Mouse (Mus musculus): ENCODE data around the gene Spint2.

The Spint2 gene

DNA sequence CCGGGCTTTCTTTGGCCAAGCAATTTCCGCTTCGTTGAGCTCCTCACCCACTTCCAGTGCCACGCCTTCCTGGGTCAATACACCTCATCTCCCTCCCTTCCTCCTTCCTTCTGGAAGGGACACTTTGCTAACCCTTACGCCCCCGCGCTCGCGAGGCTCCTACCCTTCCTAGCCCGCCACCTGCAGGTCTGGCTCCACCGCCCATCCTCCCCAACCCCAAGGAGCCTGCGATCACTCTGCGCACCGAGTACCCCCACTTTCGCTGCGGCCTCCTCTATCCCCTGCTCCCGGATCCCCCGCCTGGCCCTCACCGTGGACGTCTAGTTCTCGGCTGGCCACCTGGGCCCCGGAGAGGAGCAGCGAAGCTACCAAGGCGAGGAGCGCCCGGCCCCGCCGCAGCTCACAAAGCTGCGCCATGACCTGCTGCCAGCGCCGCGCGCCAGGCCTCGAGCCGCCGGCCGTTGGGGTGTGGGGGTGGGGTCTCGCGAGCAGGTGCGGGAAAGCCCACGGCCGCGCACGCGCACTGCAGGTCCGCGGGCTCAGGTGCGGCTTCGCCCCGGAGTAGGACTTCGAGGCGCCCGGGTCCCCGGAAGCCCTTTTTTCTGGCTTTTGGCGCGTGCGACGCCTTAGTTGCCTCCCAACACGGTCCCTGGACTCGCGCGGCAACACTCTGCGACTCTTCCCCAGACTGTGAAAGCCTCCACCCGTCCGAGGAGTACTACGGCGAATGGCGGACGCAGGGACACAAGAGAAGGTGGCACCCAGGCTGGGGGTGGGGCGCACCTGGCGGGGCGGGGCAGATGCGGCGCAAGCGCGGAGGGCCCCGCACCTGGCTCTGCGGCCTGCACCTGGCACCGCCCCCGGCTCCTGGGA lies at the start of gene Spint2:
TSS of gene Spint2 (minus strand) at position 712 of the 873 bp plus-strand sequence.
- no peak for DNase-seq (ENCODE audit: low spot score in 2 of 2)

GRCm38 (mm10) chr7:29328984-29329383 lies 47.3 kb upstream of the Spint2 start:
- DNase-seq (ENCODE audit: low spot score in 2 of 2) = no peak

GRCm38 (mm10) chr7:29327087-29327486 lies 45.4 kb upstream of the Spint2 start:
- no peak for DNase-seq (ENCODE audit: low spot score in 2 of 2)

DNA sequence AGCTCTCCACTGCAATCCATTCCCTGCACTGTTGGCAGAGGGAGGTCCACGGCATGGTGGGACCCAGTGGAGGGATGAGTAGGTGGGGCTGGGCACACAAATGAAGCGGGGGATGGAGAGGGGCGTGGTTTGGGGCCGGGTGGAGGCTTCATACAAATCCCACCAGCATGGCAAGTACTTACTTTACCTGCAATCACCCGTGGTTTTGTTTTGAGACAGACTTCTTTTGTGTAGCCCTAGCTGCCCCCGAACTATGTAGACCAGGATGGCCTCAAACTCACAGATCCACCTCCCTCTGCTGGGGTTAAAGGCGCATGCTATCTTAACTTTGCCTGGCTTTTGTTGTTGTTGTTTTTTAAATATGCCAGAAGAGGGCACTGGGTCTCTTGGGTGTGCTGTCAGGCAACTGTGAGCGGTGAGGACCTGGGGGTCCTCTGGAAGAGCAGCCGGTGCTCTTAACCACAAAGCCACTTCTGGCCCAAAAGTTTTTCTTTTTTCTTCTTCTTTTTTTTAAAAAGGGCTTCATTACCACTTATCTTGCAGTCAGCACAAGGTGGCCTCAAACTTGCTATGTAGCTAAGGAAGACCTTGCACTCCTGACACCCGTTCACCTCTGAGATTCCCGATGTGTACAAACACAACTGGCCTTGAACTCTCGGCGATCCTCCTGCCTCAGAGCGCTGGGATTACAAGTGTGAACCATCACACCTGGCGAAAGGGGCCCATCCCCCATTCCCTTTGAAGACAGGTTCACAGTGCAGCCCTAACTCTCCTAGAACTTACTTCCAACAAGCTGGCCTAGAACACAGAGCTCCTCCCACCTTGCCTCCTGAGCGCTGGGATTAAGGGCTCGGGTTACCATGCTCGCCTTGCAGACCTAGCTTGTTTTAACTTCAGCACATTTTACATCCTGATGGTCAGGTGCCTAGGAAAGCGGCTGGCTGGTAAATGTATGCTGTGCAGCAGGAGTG lies 37.9 kb upstream of the Spint2 start:
- DNase-seq (ENCODE audit: low spot score in 2 of 2) = no peak

DNA sequence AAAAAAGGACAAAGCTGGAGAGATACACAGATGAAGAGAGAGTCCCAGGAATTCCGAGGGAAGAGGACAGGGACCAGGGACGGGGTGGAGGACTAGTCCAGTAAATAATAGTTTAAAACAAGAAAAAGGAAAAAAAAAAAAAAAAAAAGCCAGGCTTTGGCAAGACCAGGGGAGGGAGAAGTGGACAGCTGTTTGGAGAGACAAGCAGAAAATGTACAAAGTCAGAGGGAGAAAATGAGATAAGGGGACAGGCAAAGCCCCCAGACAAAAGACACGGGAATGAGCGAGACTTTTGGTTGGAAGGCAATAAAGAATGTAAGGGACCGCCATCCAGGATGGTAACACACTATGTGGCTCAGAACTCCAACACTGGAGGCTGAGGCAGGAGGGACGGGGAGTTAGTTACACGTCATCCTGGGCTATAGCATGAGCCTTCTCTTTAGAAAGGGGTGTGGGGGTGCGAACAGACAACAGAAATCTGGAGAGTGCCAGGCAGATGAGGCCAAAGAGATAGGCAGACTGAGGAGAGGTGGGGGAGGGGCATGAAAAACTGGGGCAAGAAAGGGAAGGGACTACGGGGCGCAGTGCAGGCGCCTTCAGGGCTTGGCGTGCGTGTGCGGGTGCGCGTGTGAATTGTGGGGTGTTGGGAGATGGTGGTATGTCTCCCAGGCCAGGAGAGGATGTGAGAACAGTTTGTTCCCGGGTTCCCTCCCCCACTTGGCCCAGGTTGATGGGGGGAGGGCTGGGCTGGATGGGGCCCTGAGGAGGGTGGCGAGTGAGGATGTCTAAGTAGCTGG lies 36.6 kb upstream of the Spint2 start:
- DNase-seq (ENCODE audit: low spot score in 2 of 2) = peak; percentile 59 to 66

- no peak for DNase-seq (ENCODE audit: low spot score in 2 of 2)
Observed at GRCm38 (mm10) chr7:29317558-29317957, 35.8 kb upstream of the Spint2 start.

DNA sequence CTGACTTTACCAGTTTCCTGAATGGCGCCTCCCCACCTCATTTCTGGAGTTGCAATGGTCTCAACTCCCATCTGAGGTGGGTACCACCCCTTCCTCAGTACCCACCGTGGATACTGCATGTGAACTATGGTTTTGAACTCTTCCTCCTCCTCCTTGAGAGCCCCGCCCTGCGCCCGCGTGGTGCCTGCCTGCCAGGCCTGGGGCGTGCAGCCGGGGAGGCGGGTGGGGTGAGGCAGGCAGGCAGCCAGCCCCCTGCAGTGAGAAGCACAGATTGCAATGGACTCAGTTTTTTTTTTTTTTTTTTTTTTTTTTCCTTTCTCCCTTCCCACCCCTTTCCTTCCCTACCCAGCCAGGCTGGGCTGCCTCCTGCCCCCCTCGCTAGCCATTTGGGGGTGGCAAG lies 35.3 kb upstream of the Spint2 start:
- DNase-seq (ENCODE audit: low spot score in 2 of 2) = peak; percentile 65

- peak; percentile 56 to 63 for DNase-seq (ENCODE audit: low spot score in 2 of 2)
Observed at GRCm38 (mm10) chr7:29316137-29316734, 34.5 kb upstream of the Spint2 start.

DNA sequence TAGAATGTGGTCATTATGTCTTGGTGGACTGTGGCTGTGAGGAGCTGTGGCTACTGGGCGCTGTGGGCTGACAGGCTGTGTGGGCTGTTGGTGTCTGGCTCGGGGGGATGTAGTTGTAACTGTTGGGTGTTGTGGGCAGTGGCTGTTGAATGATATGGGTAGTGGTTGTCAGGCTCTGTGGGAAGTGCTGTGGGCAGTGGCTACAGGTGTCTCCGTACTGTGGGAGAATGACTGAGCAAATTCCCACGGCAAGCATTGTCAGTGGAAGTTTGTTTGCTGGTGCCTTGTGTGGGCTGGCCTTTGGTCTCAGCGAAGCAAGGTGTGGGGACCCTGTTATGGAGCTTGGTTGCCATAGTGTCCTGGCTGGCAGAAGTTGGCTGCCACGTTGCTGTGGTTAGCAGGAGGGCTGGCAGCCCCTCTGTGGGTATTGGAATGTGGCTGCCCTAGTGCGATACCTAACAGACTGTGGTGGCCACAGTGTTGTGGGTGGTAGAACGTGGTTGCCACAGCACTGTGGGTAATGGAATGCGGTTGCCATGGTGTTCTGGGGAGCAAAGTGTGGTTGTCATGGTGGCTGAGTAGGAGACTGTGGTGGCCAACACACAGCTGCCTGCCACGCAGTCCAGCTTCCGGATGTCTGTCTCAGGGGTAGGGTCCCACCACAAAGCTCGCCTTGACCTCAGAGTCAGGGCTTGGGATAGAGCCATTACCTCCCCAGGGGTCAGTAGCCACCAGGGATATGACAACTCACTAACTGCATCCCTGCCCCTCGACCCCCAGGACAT lies 33.3 kb upstream of the Spint2 start:
- DNase-seq (ENCODE audit: low spot score in 2 of 2) = peak; percentile 79 to 82

DNA sequence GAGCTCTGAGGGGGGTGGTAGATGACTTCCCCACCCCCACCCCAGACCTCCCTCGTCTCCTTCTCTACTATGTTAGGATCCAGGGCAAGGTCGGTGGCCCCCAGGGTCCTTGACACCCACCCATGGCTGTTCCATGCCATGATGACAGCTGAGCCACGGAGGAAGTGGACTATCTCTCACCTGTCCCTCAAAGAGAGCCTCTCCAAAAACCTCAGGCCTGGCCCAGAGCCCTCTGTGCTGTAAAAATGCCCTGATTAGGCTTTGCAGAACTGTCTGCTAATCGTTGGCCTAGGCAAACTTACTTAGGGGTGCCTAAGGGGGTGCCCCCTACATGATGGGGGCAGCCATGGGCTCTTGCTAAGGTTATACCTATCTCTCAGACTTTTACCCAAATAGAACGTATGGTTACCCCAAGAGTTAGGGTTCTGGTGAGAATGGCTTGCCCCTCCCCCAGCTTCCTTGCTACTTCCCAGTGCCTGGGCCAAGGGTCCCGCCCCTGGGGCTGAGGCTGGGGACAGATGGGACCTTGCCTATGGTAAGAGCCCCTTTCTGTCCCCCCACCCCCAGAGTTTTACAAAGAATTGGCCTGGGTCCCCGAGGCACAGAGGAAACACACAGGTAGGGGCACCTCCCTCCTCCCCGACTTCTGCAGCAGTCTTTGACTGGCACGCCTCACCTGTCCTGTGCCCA lies 32.0 kb upstream of the Spint2 start:
- no peak for DNase-seq (ENCODE audit: low spot score in 2 of 2)

- peak; percentile 62 to 74 for DNase-seq (ENCODE audit: low spot score in 2 of 2)
Observed at GRCm38 (mm10) chr7:29313051-29313450, 31.3 kb upstream of the Spint2 start.

DNA sequence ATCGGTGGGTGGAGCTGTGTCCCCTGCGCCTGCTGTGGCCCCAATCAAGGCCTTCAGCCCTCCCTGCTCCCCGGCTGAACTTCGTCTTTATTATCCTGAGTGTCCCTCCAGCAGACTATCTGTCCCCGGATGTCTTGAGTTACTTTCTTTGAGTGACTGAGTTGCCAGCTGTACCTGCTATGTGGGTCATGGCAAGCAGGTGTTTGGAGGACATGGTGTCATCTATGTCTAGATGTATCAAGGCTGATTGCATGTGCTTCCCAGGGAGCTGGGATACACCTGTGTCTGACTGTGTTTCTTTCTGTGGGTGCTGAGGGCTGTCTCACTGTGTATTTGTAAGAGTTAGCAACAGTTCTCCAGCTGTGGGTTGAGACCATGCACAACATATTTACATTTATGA lies 28.0 kb upstream of the Spint2 start:
- no peak for DNase-seq (ENCODE audit: low spot score in 2 of 2)

DNA sequence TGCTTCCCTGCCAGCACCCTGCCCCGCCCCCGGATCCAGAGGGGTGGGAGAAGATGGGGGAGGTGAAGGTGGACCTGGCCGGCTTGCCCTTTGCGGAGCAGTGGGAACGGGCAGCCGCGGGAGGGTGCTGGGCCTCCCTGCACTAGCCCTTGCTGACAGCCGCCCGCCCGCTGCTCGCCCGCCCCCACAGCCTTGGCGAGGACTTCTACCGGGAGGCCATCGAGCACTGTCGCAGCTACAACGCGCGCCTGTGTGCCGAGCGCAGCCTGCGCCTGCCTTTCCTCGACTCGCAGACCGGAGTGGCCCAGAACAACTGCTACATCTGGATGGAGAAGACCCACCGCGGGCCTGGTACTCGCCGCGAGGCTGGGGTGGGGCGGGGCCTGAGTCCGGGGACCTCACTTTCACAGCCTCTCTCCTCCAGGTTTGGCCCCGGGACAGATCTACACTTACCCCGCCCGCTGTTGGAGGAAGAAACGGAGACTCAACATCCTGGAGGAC lies 27.6 kb upstream of the Spint2 start:
- peak; percentile 61 to 69 for DNase-seq (ENCODE audit: low spot score in 2 of 2)

DNA sequence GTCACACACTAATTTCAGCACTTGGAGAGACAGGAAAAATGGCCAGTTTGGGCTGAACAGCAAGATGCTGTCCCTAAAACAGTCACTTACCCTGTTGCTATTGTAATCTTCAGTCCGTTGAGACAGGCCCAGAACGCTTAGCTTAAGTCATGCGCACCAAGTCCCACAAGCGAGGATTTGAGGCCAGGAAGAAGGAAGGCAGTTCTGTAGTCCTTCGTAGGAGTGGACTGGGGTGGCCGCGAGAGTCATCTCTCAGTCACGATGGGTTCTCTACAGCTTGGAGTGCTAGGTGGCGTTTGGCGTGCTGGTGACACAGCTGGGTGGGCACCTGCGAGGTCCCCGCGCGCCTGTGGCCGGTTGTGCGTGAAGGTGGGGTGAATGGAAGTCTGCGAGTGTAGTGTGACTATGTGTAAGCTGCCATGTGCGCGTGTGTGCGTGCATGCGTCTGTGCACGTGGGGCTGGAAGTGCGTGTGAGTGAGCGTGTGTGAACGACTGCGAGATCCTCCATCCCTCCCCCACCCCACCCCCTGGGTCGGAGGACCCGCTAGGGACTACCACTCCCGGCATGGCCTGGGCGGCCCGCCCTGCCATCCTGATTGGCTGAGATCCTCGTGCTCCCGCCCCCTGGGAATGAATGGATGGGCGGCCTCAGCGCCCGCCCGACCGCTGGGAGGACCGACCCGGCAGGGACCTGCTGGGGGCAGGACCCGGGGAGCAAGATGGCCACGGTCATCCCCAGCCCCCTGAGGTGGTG lies 25.8 kb upstream of the Spint2 start:
- peak; percentile 90 to 93 for DNase-seq (ENCODE audit: low spot score in 2 of 2)

- no peak for DNase-seq (ENCODE audit: low spot score in 2 of 2)
Observed at GRCm38 (mm10) chr7:29306619-29307018, 24.9 kb upstream of the Spint2 start.

GRCm38 (mm10) chr7:29306108-29306507 lies 24.4 kb upstream of the Spint2 start:
- no peak for DNase-seq (ENCODE audit: low spot score in 2 of 2)

GRCm38 (mm10) chr7:29305263-29305988 lies 23.7 kb upstream of the Spint2 start:
- no peak for DNase-seq (ENCODE audit: low spot score in 2 of 2)

Measured in right cerebral cortex, postnatal 36 days (tissue).